ENCODE assay signal across 8 mouse cellular contexts in the genomic region with DNA sequence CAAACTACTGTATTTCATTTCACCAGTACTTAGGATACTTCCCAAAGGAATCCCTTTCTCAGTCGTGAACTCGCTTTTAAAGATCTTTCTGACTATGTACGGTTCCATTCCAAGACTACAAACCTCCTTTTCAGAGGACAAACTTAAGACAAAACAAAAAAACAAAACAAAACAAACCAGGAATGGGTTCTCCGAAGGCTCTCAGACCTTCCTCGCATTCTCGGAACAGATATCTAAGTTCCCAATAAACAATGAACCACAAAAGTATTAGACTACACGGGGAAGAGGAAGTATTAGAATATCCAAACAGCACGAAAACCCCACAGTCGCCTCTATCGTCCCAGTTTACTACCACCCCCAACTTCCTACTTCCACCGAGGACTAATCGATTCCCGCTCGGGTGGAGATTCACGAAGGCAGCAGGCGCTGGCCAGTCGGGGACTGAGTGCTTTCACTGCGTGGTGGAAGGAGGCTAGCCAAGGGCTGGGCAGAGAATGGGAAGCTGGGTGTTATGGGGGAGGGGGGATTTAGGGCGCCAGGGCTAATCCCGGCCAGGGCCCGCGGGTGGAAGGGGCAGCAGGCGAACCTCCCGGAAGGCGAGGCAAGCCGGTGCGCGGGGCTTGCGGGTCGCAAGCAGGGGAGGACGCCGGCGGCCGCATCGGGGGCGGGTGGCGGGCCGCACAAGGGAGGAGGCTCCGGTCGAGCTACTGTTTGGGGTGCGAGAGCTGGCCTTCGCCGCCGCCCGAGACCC. TPM values are rescaled to one million over a fixed set of nuclear protein-coding genes. Genes with fewer than 3 reads are reported as not detected.
DNase-seq lines count a peak whose midpoint lies in the region; ATAC-seq and TF ChIP-seq lines count a peak whose summit lies in the region.

No protein-coding gene starts in this region.

- TF ChIP-seq CTCF in gastrocnemius, adult 2 months (IDR thresholded peaks at IDR 0.05): no peak

- peak; percentile 30 for DNase-seq in layer of hippocampus, adult 11-12 months (ENCODE audit: low spot score)
- no peak for DNase-seq in layer of hippocampus, adult 18-20 months (ENCODE audit: low spot score in 2 of 2)
- DNase-seq in gastrocnemius, adult 2 months: peak; percentile 75
- DNase-seq in induced T-regulatory cell, adult 2 months (ENCODE audit: low read depth): peak; percentile 51
- no peak for DNase-seq in liver, embryonic 13.5 days
- DNase-seq in thymus, postnatal 4 days: peak; percentile 68

- 2% methylated on average over 45 of the region's 45 CpGs for WGBS in liver, embryonic 13.5 days (ENCODE audit: insufficient replicate concordance)

- H3K36me3 ChIP-seq in liver, embryonic 13.5 days: no peaks in the 10 kb centered on the region

- ATAC-seq in liver, embryonic 13.5 days (ENCODE audit: low read depth): peak; percentile 13; the same call in 1 of the 2 replicates
- peak; percentile 36; the same call in 1 of the 2 replicates for ATAC-seq in monocyte, adult 5-6 weeks (replicated peaks; ENCODE audit: insufficient number of reproducible peaks, low FRiP score, low TSS enrichment, poor library complexity, severe bottlenecking)

- H3K27ac ChIP-seq in brown adipose tissue, adult 24 weeks (replicated peaks; ENCODE audit: low read depth, low read length): peak overlapping the region; percentile 51
- peak overlapping the region; percentile 99 for H3K27ac ChIP-seq in gastrocnemius, adult 2 months
- H3K27ac ChIP-seq in liver, embryonic 13.5 days: peak overlapping the region; percentile 89

- H3K9me3 ChIP-seq in liver, embryonic 13.5 days (replicated peaks): no peaks in the 10 kb centered on the region

- intact Hi-C loops in gastrocnemius, adult 2 months (cut with DNase I): loop anchor here (5.0 kb wide), 1 partner anchor 121 kb away; a partner anchor contains a TSS

- H3K4me3 ChIP-seq in brown adipose tissue, adult 24 weeks (ENCODE audit: insufficient read depth, low read depth, low read length): peak overlapping the region; percentile 97
- H3K4me3 ChIP-seq in gastrocnemius, adult 2 months: peak overlapping the region; percentile 91
- peak overlapping the region; percentile 84 for H3K4me3 ChIP-seq in liver, embryonic 13.5 days (replicated peaks)

- peak overlapping the region; percentile 100 for H3K4me2 ChIP-seq in liver, embryonic 13.5 days

- peaks cover 8% of the 10 kb centered on the region; the same call in 1 of the 2 replicates for H3K4me1 ChIP-seq in brown adipose tissue, adult 24 weeks (ENCODE audit: control insufficient read depth, insufficient read depth, insufficient read length, low read length)
- H3K4me1 ChIP-seq in liver, embryonic 13.5 days (replicated peaks): peaks cover 28% of the 10 kb centered on the region

- peak overlapping the region; percentile 89 for H3K9ac ChIP-seq in liver, embryonic 13.5 days

- no peaks in the 10 kb centered on the region for H3K27me3 ChIP-seq in liver, embryonic 13.5 days

RNA-seq across cellular contexts. Expression of a gene that starts 1.5 kb away (rescaled TPM):
- total RNA-seq in layer of hippocampus, adult 18-20 months (2021): 10 to 100 TPM; 31.2 to 33.2 TPM
- polyA plus RNA-seq in brown adipose tissue, adult 24 weeks (2012; ENCODE audit: insufficient read depth, insufficient read length, missing spikeins): 12.7 and 14.1 TPM in 2 replicates
- 1 to 10 TPM; 8.2 to 9.7 TPM for total RNA-seq in gastrocnemius, adult 2 months (2021)
- 6.7 TPM in 2 replicates for polyA plus RNA-seq in liver, embryonic 13.5 days (2015; fragmentation: Nextera tagmentation; extraction: Ambion mirVana)
- 26.2 to 33.1 TPM (median 27.1 TPM) in 3 replicates for total RNA-seq in monocyte, adult 5-6 weeks (2017)

RNA-seq across cellular contexts. Expression of a gene that starts 44.4 kb away (rescaled TPM):
- total RNA-seq in layer of hippocampus, adult 18-20 months (2021): 10 to 100 TPM; 45.3 to 48.4 TPM
- polyA plus RNA-seq in brown adipose tissue, adult 24 weeks (2012; ENCODE audit: insufficient read depth, insufficient read length, missing spikeins): 17.7 and 24.4 TPM in 2 replicates
- total RNA-seq in gastrocnemius, adult 2 months (2021): 10 to 100 TPM; 26.4 to 33.1 TPM
- 30.1 and 38.9 TPM in 2 replicates for polyA plus RNA-seq in liver, embryonic 13.5 days (2015; fragmentation: Nextera tagmentation; extraction: Ambion mirVana)
- total RNA-seq in monocyte, adult 5-6 weeks (2017): 23.7 to 46.9 TPM (median 25.9 TPM) in 3 replicates

RNA-seq across cellular contexts. Expression of a gene that starts 54.1 kb away (rescaled TPM):
- 10 to 100 TPM; 35.9 to 37.9 TPM for total RNA-seq in layer of hippocampus, adult 18-20 months (2021)
- polyA plus RNA-seq in brown adipose tissue, adult 24 weeks (2012; ENCODE audit: insufficient read depth, insufficient read length, missing spikeins): 14.2 and 15.0 TPM in 2 replicates
- total RNA-seq in gastrocnemius, adult 2 months (2021): 10 to 100 TPM; 14.2 to 17.1 TPM
- 5.4 and 5.9 TPM in 2 replicates for polyA plus RNA-seq in liver, embryonic 13.5 days (2015; fragmentation: Nextera tagmentation; extraction: Ambion mirVana)
- 54.4 to 102 TPM (median 56.3 TPM) in 3 replicates for total RNA-seq in monocyte, adult 5-6 weeks (2017)

Comparison
In these comparisons a context has a peak if more than half of its experiments do, and no peak if none do; other contexts are left out.
1. DNase-seq: peak in layer of hippocampus, adult 11-12 months (single experiment), gastrocnemius, adult 2 months (single experiment), induced T-regulatory cell, adult 2 months (single experiment) and thymus, postnatal 4 days (single experiment); none in layer of hippocampus, adult 18-20 months (0 of 2) and liver, embryonic 13.5 days (single experiment).
2. Peak in every context shown above with its lines, with median percentiles within 50 percentile points of each other: H3K27ac ChIP-seq and H3K4me3 ChIP-seq.